Mouse (Mus musculus) c-Kit-positive CD71-positive TER-119-positive erythroid progenitor cells, embryonic 14.5 days (primary cell): Measurements from ENCODE around the gene Bnc1.

ENCODE experiments used
- DNase-seq: peaks from one replicate; pipeline ENCODE4 v3.0.0-alpha.2; 2013; ENCODE audit warnings: low spot score

Bnc1 gene

DNA sequence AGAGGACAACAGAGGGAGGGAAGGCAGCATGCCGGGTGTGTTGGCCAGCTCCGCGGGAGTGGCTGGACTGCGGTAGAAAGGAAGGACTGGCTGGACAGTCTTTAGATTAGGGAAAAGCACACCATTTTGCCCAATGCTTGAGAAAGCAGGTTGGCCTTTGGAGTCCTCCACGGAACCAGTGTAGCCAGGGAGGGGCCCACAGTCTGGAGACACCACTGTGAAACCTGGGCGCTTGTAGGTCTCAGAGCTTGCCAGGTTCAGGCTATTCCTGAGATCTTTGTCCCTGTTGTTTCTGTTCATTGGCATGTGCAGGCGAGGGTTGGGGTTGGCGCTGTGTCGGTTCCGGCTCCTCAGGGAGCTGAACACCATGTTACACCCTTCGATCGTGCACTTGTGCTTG is 18.2 kb downstream of the Bnc1 start:
- no peak for DNase-seq

- no peak for DNase-seq
Observed at GRCm38 (mm10) chr7:81973339-81973738, 18.8 kb downstream of the Bnc1 start.

DNA sequence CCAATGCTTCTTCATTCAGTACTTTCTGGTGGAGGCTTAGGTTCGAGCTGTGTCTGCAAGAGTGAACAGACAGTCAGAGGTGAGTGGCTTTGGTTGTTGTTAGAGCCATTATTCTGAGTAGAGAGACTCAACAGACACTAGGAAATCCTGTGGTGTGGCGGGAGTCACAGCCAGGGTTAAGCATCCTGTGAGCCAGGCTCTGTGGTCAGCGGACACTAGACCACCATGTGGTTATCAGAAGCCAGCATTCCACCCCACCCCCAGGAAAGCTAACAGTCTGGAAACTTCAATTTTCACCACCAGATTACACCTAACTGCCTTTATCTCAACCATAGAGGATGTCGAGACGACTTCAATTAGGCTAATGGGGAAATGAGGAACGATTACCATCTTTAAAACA is 23.1 kb downstream of the Bnc1 start:
- DNase-seq: no peak

DNA sequence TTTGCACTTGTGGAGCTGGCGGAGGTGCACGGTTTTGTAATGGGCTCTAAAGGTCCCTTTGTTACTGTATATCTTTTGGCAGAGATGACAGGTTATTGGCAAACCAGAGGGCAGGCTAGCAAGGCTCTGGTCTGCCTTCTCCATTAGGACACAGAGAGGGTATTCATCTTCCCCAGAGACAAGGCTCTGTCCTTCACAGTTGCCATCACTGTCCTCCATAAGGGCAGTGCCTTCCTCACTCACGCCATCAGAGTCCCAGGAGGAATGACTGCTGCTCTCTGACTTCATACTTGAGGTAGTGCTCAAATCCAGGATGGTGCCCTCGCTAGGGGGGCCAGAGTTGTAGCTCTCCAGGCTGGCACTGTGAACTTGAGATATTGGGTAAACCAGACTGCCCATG is 23.6 kb downstream of the Bnc1 start:
- DNase-seq: no peak

- DNase-seq: no peak
Observed at GRCm38 (mm10) chr7:81966195-81966594, 25.9 kb downstream of the Bnc1 start.

- DNase-seq: peak; percentile 12
Observed at GRCm38 (mm10) chr7:81959704-81960103, 32.4 kb downstream of the Bnc1 start.

DNA sequence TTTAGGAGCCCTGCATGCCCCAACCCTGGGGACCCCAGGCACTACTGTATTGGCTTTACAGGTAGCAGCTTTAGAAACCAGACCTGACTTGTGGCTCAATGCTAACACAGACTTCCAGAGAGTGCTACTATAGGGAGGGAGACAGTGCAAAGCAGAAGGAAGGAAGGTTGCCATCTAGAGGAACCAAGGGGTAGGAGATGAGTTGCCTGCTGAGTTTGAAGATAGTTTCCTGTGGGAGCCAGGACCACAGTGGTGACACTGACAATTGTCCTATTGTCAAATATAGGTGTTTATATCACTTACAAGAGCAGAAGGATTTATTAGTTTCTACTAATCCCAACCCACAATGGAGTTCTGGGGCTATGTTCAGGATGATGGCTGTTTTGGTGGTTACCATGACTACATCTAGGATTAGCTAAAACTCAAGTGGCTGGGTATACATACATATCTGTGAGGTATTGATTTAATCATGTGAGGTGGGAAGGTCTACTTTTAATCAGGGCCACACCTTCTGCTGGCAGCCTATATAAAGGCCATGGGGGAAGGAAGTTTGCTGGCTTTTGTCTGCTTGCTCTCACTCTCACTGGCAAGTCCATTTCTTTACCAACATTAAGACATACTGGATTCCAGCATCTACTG is 37.8 kb downstream of the Bnc1 start:
- no peak for DNase-seq

DNA sequence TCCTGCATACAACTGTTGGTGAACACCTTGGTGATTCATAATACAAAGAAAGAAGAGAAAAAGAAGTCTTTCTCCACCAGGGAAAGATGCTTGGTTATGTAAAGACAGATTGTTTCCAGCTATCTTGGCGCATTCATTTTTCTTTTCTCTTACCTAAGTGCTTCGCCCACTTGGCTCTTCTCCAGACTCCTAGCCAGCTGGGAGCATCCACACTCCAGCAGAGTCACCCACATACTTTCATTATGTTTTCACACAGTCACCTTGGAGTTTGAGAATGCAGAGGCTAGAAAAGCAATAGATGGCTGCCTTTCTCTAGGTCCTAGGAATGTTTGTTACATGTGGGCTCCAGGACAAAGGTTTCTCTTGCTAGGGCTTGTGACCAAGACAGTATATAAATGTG is 41.6 kb downstream of the Bnc1 start:
- DNase-seq: no peak

DNA sequence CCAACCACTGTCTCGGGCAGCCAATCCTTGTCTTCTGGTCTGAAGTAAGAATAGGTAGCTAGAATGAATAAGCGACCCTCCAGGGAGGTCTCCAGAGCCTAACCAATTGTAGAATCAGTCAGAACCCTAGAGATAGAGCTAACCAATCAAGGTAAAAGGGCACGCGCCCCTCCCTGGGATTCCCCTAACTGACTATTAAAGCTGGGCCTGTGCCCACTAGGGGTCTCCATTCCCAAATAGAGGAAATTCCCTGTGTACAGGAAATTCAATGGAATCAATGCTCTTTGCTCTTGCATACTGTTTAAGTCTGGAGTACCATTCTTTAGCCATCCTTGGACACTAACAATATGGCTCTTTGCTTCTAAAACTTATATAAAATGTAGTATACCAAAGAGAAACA is 46.7 kb downstream of the Bnc1 start:
- DNase-seq: no peak

GRCm38 (mm10) chr7:81934806-81935205 is 57.3 kb downstream of the Bnc1 start:
- DNase-seq: no peak

DNA sequence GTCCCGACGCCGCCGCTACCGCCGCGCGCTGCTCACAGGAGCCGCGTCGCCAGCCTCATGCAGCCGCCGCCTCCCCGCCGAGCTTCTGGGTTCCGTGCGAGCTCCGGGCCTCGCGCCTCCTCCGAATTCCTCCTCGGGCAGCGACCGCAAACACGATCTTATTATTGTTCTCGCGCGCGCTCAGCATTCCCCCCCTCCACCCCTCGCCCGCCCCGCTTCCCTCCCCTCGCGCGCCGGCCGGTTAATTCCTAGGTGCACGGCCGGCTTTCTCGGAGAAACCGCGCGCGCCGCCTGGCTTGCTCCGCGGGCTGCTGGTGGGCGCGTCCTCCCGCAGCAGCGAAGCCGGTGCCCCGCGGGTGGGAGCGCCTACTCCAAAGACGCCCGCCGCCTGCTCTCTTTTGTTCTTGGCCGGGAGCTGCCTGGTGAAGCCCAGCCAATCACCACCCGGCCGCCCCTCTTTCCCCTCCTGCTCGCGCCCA is 57.8 kb downstream of the Bnc1 start, which contains the start of gene Hdgfl3:
TSS of gene Hdgfl3 (minus strand) at position 207 of the 479 bp plus-strand sequence.
- DNase-seq: no peak

DNA sequence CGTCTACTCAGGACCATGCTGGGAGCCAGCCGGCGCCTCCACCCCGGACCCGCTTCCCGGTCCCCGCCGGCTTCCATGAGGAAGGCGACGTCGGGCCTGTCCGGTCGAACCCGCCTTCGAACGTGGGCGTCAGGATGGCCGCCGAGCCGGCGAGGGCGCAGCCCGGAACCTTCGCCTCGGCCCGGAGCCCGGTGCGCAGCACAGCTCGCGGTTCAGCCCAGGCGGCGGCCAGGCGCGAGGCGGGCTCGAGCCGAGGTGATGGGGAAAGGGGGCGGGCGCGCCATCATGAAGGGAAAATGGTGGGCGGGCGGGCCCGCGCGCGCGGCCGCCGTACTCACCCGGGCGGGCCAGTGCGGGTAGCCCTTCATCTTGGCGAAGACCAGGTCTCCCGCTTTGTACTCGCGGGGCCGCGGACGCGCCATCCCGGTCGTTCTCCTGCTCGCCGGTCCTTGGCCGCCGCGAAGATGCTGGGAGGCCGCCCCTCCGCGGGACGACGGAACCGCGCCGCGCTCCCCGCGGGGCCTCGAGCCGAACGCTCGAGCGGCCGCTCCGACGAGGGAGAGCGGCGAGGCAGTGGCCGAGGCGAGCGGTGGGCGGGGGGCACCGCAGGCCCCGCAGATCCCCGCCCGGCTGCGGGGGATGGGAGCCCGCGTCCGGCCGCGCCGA is 58.4 kb downstream of the Bnc1 start:
- no peak for DNase-seq

GRCm38 (mm10) chr7:81933061-81933600 is 59.0 kb downstream of the Bnc1 start:
- no peak for DNase-seq

DNA sequence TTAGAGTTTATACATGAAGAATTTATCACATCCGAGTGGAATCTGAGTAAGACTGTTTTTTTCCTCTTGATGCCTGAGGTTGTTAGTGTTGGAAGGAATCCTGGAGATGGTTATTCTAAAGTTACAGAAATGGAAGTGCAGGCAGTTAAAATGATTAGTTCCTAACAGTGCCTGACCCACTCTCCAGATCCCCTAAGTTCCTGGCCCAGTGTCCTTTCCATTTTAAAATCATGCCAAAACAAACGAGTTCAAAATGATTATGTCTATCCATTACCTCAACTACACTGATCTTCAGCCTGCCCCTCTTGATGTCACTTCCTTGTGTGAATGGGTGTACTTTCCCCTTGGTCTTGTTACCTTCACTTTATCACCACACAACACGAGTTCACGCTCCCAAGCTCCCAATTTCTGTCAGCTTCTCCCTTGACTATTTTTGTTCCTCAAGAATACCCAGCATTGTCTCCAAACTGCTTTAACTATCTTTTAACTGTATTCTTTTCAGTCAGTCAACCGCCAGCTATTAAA is 59.5 kb downstream of the Bnc1 start:
- DNase-seq: no peak

- no peak for DNase-seq
Observed at GRCm38 (mm10) chr7:81928998-81929397, 63.1 kb downstream of the Bnc1 start.

DNA sequence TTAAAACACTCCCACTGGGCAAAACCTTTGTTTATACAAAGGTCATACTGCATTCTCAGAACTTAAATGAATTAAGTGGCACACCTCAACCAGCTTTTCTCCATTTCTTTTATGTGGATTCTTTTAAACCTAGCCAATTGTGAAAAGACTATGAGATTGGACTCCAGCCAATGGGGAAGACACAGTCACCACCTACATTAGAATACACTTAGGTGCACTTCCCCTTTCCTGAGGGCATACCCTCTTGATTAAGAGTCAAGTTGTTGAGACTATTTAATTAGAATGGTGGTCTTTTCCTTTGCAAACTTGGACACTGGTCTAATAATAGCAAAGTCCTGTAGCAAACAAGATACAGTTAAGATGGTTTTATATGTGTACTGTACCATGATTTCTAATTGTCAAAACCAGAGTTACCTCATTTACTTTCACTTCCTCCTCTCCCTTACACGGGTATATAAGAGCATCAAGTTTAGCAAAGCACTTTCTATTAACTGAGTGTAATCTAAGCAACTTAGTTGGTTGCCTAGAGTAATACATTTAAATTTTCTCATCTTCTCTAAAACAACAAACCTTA is 70.6 kb downstream of the Bnc1 start:
- no peak for DNase-seq

DNA sequence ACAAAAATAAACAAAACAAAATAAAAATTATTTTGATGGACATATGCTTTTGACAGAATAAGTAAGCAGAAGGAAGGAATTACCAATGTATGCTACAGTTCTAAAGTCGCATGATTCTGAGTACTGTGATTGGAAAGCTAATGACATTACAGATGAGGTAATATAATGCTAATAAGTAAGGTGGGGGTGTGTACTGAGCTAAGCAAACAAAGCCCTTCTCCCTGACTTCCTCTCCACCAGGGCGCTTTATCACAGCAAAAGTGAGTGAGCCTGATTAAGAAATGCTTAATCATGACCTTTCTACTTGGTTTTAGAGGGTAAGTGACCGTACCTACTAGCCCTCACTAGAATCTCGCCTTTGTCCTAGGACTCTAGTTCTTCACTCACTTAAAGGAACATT is 71.8 kb downstream of the Bnc1 start:
- DNase-seq: no peak

DNA sequence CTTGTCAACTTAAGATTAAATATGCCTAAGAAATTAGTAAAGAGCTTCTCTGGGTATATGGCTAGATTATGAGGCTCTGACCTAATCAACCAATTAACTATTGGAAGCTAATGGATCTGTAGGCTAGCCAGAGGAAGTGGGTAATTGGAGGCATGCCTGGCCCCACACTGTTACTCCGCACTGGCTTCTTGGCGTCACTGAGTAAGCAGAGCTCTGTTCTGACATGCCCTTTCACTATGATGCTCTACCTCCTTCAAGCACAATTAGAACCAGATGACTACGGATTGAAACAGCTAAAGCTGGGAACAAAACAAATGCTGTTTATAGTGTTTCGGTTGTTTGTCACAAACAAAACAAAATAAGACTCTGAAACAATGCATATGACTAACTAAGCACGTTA is 73.8 kb downstream of the Bnc1 start:
- no peak for DNase-seq
